Mouse (Mus musculus) cortical plate, adult 2 months (tissue): ENCODE measurements around the gene Tsc1.

ENCODE experiments used
- CTCF ChIP-seq: fragments of 200-500 bp; IDR thresholded peaks from 2 replicates; pipeline ENCODE4 v1.5.1; 2011; ENCODE audit warnings: mild to moderate bottlenecking, control low read depth, low read length; ENCODE audit not compliant: insufficient read depth; ENCODE audit errors: extremely low read depth
- POLR2A ChIP-seq: fragments of 200-500 bp; IDR thresholded peaks from 2 replicates; pipeline ENCODE4 v1.6.1; 2011; ENCODE audit warnings: mild to moderate bottlenecking, low read length, control low read depth; ENCODE audit not compliant: insufficient read depth; ENCODE audit errors: extremely low read depth

GRCm38 (mm10) chr2:28662891-28663290, 21.9 kb downstream of the Tsc1 start:
- no peak for TF ChIP-seq POLR2A
- TF ChIP-seq CTCF: no peak
